Mouse (Mus musculus) embryonic facial prominence, embryonic 11.5 days (tissue): ENCODE measurements around the gene Tapbpl. TPM values are rescaled to one million over a fixed set of nuclear protein-coding genes. Genes with fewer than 3 reads are reported as not detected.

Source experiments
- ATAC-seq: fragments of 200-750 bp; cut with Nextera tagmentation; replicated peaks from 2 replicates; pipeline ENCODE4 v1.8.0; 2017; ENCODE audit warnings: low read depth; ENCODE audit not compliant: insufficient number of reproducible peaks, low FRiP score, low TSS enrichment
- DNase-seq: peaks from one replicate; pipeline ENCODE4 v3.0.0-alpha.2; 2015; ENCODE audit warnings: low spot score
- H3K27ac ChIP-seq: fragments of 300-500 bp; sonication (generic); replicated peaks from 2 replicates; pipeline ENCODE4 v1.5.1; 2014; ENCODE audit warnings: mild to moderate bottlenecking, low read depth, low read length, control low read depth
- H3K27me3 ChIP-seq: fragments of 300-500 bp; sonication (generic); 2 replicates; pipeline ENCODE4 v1.6.1; 2014; ENCODE audit warnings: mild to moderate bottlenecking, low read length, moderate library complexity, mixed read lengths; ENCODE audit not compliant: control insufficient read depth, insufficient read depth
- H3K36me3 ChIP-seq: fragments of 300-500 bp; sonication (generic); replicated peaks from 2 replicates; pipeline ENCODE4 v1.6.1; 2014; ENCODE audit warnings: low read depth, mild to moderate bottlenecking, low read length, moderate library complexity, mixed read lengths; ENCODE audit not compliant: control insufficient read depth, insufficient read depth
- H3K4me1 ChIP-seq: fragments of 300-500 bp; sonication (generic); 2 replicates; pipeline ENCODE4 v1.6.1; 2014; ENCODE audit warnings: low read length, mixed read lengths; ENCODE audit not compliant: control insufficient read depth, insufficient read depth
- H3K4me2 ChIP-seq: fragments of 300-500 bp; sonication (generic); 2 replicates; pipeline ENCODE4 v1.6.1; 2014; ENCODE audit warnings: low read depth, mild to moderate bottlenecking, control low read depth, low read length, moderate library complexity
- H3K4me3 ChIP-seq: fragments of 300-500 bp; sonication (generic); 2 replicates; pipeline ENCODE4 v1.5.1; 2014; ENCODE audit warnings: low read depth, low read length, control low read depth
- H3K9ac ChIP-seq: fragments of 300-500 bp; sonication (generic); replicated peaks from 2 replicates; pipeline ENCODE4 v1.6.1; 2014; ENCODE audit warnings: mild to moderate bottlenecking, control low read depth, low read length
- H3K9me3 ChIP-seq: fragments of 300-500 bp; sonication (generic); replicated peaks from 2 replicates; pipeline ENCODE4 v1.6.1; 2016; ENCODE audit warnings: mild to moderate bottlenecking, low read length, inconsistent platforms, mixed read lengths; ENCODE audit not compliant: control insufficient read depth
- WGBS: fragments of 180-500 bp; shearing (Covaris S2); extraction: QIAGEN DNeasy Blood & Tissue Kit; methylation state at CpG from one replicate; pipeline ENCODE4 v1.1.7; 2014; 5-methylcytosine and 5-hydroxymethylcytosine counted together
- polyA plus RNA-seq: library from polyadenylated mRNA; unstranded; fragments of >200 nt; fragmentation: Nextera tagmentation; extraction: Ambion mirVana; gene quantifications from 2 replicates; pipeline ENCODE4 v1.2.1, GENCODE M21; 2014

Tapbpl gene
- polyA plus RNA-seq, 1 experiment from 2014 or later = 1.0 TPM

DNA sequence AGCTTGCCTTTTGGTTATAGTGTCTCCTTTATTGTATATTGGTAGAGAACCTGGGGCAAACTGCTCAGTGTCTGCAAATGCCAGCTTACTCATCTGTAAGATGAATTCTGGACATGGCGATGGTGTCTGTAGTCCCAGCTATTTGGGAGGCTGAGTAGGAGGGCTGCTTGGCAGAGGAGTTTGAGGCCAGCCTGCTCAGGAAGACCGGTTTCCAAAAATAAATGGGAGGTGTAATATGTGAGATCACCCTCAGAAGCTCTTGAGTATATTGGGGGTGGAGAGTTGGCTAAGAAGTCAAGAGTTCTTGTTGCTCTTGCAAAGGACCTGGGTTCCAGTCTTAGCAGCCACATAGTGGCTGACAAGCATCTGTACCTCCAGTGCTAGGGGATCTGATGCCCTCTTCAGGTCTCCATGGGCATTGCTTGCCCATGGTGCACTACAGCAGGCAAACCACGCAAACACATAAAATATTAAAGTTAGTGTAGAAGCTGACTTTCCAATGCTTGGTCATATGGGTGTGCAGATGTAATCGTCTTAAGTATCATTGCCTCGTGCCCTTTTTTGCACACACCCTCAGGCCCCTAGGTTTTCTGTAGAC, 6.0 kb downstream of the Tapbpl start:
- no peak overlapping the region for H3K4me3 ChIP-seq
- H3K27me3 ChIP-seq = no peaks in the 10 kb centered on the region
- H3K9me3 ChIP-seq = no peaks in the 10 kb centered on the region
- DNase-seq (no peak), ATAC-seq (no peak)
- H3K27ac ChIP-seq = no peak overlapping the region
- 75% methylated on average over 5 of the region's 5 CpGs for WGBS
- no peaks in the 10 kb centered on the region for H3K36me3 ChIP-seq
- H3K9ac ChIP-seq = no peak overlapping the region
- no peak overlapping the region for H3K4me2 ChIP-seq
- no peaks in the 10 kb centered on the region for H3K4me1 ChIP-seq

GRCm38 (mm10) chr6:125222577-125222976, 9.1 kb downstream of the Tapbpl start:
- no peak overlapping the region for H3K4me3 ChIP-seq
- no peak overlapping the region for H3K4me2 ChIP-seq
- no peak for DNase-seq
- no peaks in the 10 kb centered on the region for H3K4me1 ChIP-seq
- no peak overlapping the region for H3K27ac ChIP-seq
- no peaks in the 10 kb centered on the region for H3K36me3 ChIP-seq
- H3K9me3 ChIP-seq = no peaks in the 10 kb centered on the region
- 77% methylated on average over 3 of the region's 3 CpGs for WGBS
- no peak overlapping the region for H3K9ac ChIP-seq
- no peaks in the 10 kb centered on the region for H3K27me3 ChIP-seq
- no peak for ATAC-seq

DNA sequence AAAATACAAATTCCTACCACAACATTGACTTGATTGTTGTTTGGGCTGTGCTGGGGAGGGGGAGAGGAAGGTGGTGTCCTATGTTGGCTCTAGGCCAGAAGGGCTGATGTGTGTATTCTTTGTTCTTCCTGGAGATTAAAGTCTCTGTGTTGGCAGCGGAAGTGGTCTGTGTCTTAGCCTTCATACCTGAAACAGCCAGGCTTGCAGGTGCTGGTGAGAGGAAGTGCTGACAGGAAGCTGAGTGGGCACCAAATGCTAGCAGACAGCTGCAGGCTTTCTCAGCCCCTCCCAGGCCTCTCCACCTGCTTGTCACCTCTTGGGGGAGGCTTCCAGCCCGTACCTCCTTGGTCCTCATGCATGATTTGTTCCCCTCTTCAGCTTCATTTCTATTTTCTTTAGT, 9.5 kb downstream of the Tapbpl start:
- Histone ChIP-seq H3K4me1 (no peaks in the 10 kb centered on the region), H3K27ac (no peak overlapping the region), H3K4me2 (no peak overlapping the region), H3K27me3 (no peaks in the 10 kb centered on the region), H3K4me3 (no peak overlapping the region), H3K9ac (no peak overlapping the region), H3K36me3 (no peaks in the 10 kb centered on the region), H3K9me3 (no peaks in the 10 kb centered on the region)
- ATAC-seq (no peak), DNase-seq (no peak)
- WGBS = 69% methylated on average over 2 of the region's 2 CpGs

GRCm38 (mm10) chr6:125221115-125221745, 10.4 kb downstream of the Tapbpl start:
- DNase-seq = no peak
- Histone ChIP-seq H3K36me3 (no peaks in the 10 kb centered on the region), H3K4me3 (no peak overlapping the region), H3K9me3 (no peaks in the 10 kb centered on the region), H3K27ac (no peak overlapping the region), H3K27me3 (peaks cover 2% of the 10 kb centered on the region; the same call in 1 of the 2 replicates), H3K9ac (no peak overlapping the region), H3K4me2 (no peak overlapping the region), H3K4me1 (no peaks in the 10 kb centered on the region)
- 89% methylated on average over 20 of the region's 20 CpGs for WGBS
- no peak for ATAC-seq

DNA sequence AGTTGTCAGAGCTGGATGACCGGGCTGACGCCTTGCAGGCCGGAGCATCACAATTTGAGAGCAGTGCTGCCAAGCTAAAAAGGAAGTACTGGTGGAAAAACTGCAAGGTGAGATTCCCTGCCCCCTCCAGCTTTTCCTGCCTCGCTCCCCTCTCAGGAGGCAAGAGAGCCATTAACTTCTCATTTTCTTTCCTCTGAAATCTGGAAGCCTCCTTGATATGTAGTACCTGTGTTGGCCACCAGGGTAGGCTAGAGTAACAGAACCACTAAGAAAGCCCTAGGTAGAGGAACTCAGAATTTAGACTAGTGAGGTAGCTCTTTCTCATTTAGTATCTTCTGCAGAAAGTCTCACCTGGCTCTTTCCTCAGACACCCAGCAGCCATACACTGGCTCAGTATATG, 12.7 kb downstream of the Tapbpl start:
- Histone ChIP-seq H3K4me2 (no peak overlapping the region), H3K36me3 (no peaks in the 10 kb centered on the region), H3K27me3 (peaks cover 2% of the 10 kb centered on the region; the same call in 1 of the 2 replicates), H3K9me3 (no peaks in the 10 kb centered on the region), H3K9ac (no peak overlapping the region), H3K27ac (no peak overlapping the region), H3K4me3 (no peak overlapping the region), H3K4me1 (no peaks in the 10 kb centered on the region)
- DNase-seq = peak; percentile 74
- ATAC-seq = no peak
- WGBS = 67% methylated on average over 4 of the region's 4 CpGs

DNA sequence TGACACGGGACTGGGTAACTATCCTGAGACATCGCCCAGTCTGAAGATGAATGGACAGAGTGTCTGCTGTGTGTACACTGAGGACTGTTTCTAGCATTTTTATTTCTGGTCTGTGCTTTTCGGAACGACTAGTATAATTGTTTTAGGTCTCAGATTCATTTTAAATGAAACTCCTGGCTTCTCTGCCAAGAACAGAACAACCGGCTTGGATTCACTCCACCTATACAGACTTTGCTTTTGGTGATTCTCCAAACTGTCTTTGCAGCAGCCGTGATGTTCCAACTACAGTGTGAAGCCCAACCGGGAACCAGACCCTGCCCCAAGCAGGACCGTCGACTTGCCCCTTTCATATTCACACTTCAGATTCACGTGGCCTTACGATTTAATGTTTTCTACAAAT, 13.8 kb downstream of the Tapbpl start:
- H3K4me1 ChIP-seq = no peaks in the 10 kb centered on the region
- DNase-seq = no peak
- no peak overlapping the region for H3K9ac ChIP-seq
- no peak for ATAC-seq
- H3K9me3 ChIP-seq = no peaks in the 10 kb centered on the region
- WGBS = 86% methylated on average over 11 of the region's 11 CpGs
- H3K27me3 ChIP-seq = peaks cover 2% of the 10 kb centered on the region; the same call in 1 of the 2 replicates
- no peaks in the 10 kb centered on the region for H3K36me3 ChIP-seq
- no peak overlapping the region for H3K4me2 ChIP-seq
- no peak overlapping the region for H3K4me3 ChIP-seq
- no peak overlapping the region for H3K27ac ChIP-seq

DNA sequence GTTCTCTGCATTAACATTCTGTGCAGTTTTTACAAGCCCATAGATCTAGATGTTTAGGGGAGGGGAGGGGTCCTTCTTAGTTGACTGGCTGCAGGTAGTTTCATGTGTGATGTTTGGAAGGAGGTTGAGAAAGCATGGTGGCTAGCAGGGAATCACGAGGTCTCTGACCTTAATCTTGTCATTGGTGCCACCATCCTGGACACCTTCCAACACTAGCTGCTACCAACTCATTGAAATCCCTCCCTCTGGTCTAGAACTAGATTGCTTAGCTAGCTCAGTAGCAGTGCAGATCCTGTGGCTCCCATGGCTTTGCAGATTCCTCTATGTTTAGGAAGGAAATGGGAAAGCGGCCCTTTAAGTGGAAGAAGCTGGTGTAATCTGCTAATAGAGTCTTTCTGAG, 14.8 kb downstream of the Tapbpl start:
- no peak overlapping the region for H3K4me3 ChIP-seq
- H3K9me3 ChIP-seq = no peaks in the 10 kb centered on the region
- H3K36me3 ChIP-seq = no peaks in the 10 kb centered on the region
- no peaks in the 10 kb centered on the region for H3K4me1 ChIP-seq
- 76% methylated on average over 2 of the region's 2 CpGs for WGBS
- ATAC-seq (no peak), DNase-seq (no peak)
- H3K27me3 ChIP-seq = peaks cover 2% of the 10 kb centered on the region; the same call in 1 of the 2 replicates
- H3K4me2 ChIP-seq = no peak overlapping the region
- H3K9ac ChIP-seq = no peak overlapping the region
- no peak overlapping the region for H3K27ac ChIP-seq

GRCm38 (mm10) chr6:125215148-125215954, 16.3 kb downstream of the Tapbpl start, which contains the start of gene Vamp1:
Gene Vamp1 (plus strand): TSS chr6:125215551.
- Histone ChIP-seq H3K4me3 (peak within 1 kb of the TSS; percentile 73), H3K27me3 (peaks cover 2% of the 10 kb centered on the region; the same call in 1 of the 2 replicates), H3K4me1 (no peaks in the 10 kb centered on the region), H3K36me3 (no peaks in the 10 kb centered on the region), H3K4me2 (peak within 1 kb of the TSS; percentile 96), H3K9me3 (no peaks in the 10 kb centered on the region), H3K9ac (peak within 1 kb of the TSS; percentile 79), H3K27ac (no peak within 1 kb of the TSS)
- under 1% methylated on average over 46 of the region's 48 CpGs for WGBS
- ATAC-seq (peak; percentile 93), DNase-seq (peak; percentile 96)
